Mouse (Mus musculus): ENCODE measurements around the gene Aatk.

Gene Aatk

GRCm38 (mm10) chr11:120021367-120021766 lies 25.6 kb downstream of the Aatk start:
- DNase-seq, result no peak

- no peak for DNase-seq
Observed at GRCm38 (mm10) chr11:120019542-120020440, 27.2 kb downstream of the Aatk start.

- no peak for DNase-seq
Observed at GRCm38 (mm10) chr11:120017011-120017410, 30.0 kb downstream of the Aatk start.

GRCm38 (mm10) chr11:120014758-120015157 lies 32.2 kb downstream of the Aatk start:
- no peak for DNase-seq

GRCm38 (mm10) chr11:120013174-120013711 lies 33.7 kb downstream of the Aatk start:
- peak; percentile 78 for DNase-seq

GRCm38 (mm10) chr11:120012702-120013101 lies 34.3 kb downstream of the Aatk start:
- DNase-seq, result no peak

GRCm38 (mm10) chr11:120011761-120012560 lies 35.0 kb downstream of the Aatk start:
- no peak for DNase-seq

- DNase-seq, result no peak
Observed at GRCm38 (mm10) chr11:120011114-120011760, 35.7 kb downstream of the Aatk start.

- DNase-seq, result no peak
Observed at GRCm38 (mm10) chr11:120009937-120010336, 37.0 kb downstream of the Aatk start.

GRCm38 (mm10) chr11:120008956-120009355 lies 38.0 kb downstream of the Aatk start:
- DNase-seq, result no peak

GRCm38 (mm10) chr11:120008501-120008900 lies 38.5 kb downstream of the Aatk start:
- no peak for DNase-seq

GRCm38 (mm10) chr11:120007496-120008080 lies 39.4 kb downstream of the Aatk start:
- DNase-seq, result no peak

GRCm38 (mm10) chr11:120005434-120006317 lies 41.3 kb downstream of the Aatk start:
- DNase-seq, result no peak

- DNase-seq, result no peak
Observed at GRCm38 (mm10) chr11:120002634-120003220, 44.2 kb downstream of the Aatk start.

- no peak for DNase-seq
Observed at GRCm38 (mm10) chr11:120002041-120002440, 44.9 kb downstream of the Aatk start.

GRCm38 (mm10) chr11:119997351-119997750 lies 49.6 kb downstream of the Aatk start:
- no peak for DNase-seq

- peak; percentile 84 for DNase-seq
Observed at GRCm38 (mm10) chr11:119991338-119991678, 55.7 kb downstream of the Aatk start.

- DNase-seq, result no peak
Observed at GRCm38 (mm10) chr11:119990658-119991337, 56.2 kb downstream of the Aatk start.

- DNase-seq, result no peak
Observed at GRCm38 (mm10) chr11:119989115-119989564, 57.8 kb downstream of the Aatk start.

GRCm38 (mm10) chr11:119988391-119988790 lies 58.6 kb downstream of the Aatk start:
- no peak for DNase-seq
